Mouse (Mus musculus): ENCODE results near the gene Ddx17. TPM values are rescaled to one million over a fixed set of nuclear protein-coding genes. Genes with fewer than 3 reads are reported as not detected.

Ddx17 gene
- polyA plus RNA-seq (2015; fragmentation: Nextera tagmentation; extraction: Ambion mirVana), result 39.6 and 42.0 TPM in 2 replicates

- Histone ChIP-seq H3K9ac (ENCODE audit: low read length) (peak within 1 kb of the TSS; percentile 100), H3K4me2 (ENCODE audit: low read depth, low read length) (peak within 1 kb of the TSS; percentile 77), H3K9me3 (replicated peaks; ENCODE audit: control insufficient read depth, low read length) (no peaks in the 10 kb centered on the region), H3K27ac (ENCODE audit: low read length) (peak within 1 kb of the TSS; percentile 98), H3K4me1 (ENCODE audit: control insufficient read depth, insufficient read depth, low read length) (peaks cover 19% of the 10 kb centered on the region), H3K36me3 (ENCODE audit: control insufficient read depth, insufficient read depth, low read length) (peaks cover 14% of the 10 kb centered on the region; the same call in 1 of the 2 replicates), H3K4me3 (replicated peaks; ENCODE audit: low read length) (peak within 1 kb of the TSS; percentile 94), H3K27me3 (ENCODE audit: control insufficient read depth, insufficient read depth, low read length) (no peaks in the 10 kb centered on the region; the same call in 1 of the 2 replicates)
- peak; percentile 98 for ATAC-seq (ENCODE audit: insufficient read depth, low FRiP score)
- 2% methylated on average over 84 of the region's 84 CpGs for WGBS
These were observed at the start of gene Ddx17 for GRCm38 (mm10) chr15:79546410-79547288. TSS of gene Ddx17 (minus strand) at chr15:79546741.

DNA sequence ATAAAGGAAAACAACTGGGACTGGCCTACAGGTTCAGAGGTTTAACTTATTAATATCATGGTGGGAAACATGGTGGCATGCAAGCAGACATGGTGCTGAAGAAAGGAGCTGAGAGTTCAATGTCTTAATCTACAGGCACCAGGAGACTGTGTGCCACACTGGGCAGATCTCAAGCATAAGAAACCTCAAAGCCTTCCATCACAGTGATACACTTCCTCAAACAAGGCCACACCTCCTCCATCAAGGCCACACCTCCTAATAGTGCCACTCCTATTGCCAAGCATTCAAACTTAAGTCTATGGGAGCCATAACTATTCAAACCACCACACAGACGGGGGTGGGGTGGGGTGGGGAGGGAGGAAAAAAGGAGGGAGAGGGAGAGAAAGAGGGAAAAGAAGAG is 35.0 kb upstream of the Ddx17 start:
- H3K4me2 ChIP-seq (ENCODE audit: low read depth, low read length), result no peak overlapping the region
- no peak overlapping the region for H3K9ac ChIP-seq (ENCODE audit: low read length)
- H3K9me3 ChIP-seq (replicated peaks; ENCODE audit: control insufficient read depth, low read length), result no peaks in the 10 kb centered on the region
- no peaks in the 10 kb centered on the region for H3K36me3 ChIP-seq (ENCODE audit: control insufficient read depth, insufficient read depth, low read length)
- no peak overlapping the region for H3K27ac ChIP-seq (ENCODE audit: low read length)
- H3K4me1 ChIP-seq (ENCODE audit: control insufficient read depth, insufficient read depth, low read length), result no peaks in the 10 kb centered on the region
- H3K4me3 ChIP-seq (replicated peaks; ENCODE audit: low read length), result no peak overlapping the region
- no peaks in the 10 kb centered on the region for H3K27me3 ChIP-seq (ENCODE audit: control insufficient read depth, insufficient read depth, low read length)
- ATAC-seq (ENCODE audit: insufficient read depth, low FRiP score), result no peak
- WGBS, result 38% methylated on average over 1 of the region's 1 CpGs

DNA sequence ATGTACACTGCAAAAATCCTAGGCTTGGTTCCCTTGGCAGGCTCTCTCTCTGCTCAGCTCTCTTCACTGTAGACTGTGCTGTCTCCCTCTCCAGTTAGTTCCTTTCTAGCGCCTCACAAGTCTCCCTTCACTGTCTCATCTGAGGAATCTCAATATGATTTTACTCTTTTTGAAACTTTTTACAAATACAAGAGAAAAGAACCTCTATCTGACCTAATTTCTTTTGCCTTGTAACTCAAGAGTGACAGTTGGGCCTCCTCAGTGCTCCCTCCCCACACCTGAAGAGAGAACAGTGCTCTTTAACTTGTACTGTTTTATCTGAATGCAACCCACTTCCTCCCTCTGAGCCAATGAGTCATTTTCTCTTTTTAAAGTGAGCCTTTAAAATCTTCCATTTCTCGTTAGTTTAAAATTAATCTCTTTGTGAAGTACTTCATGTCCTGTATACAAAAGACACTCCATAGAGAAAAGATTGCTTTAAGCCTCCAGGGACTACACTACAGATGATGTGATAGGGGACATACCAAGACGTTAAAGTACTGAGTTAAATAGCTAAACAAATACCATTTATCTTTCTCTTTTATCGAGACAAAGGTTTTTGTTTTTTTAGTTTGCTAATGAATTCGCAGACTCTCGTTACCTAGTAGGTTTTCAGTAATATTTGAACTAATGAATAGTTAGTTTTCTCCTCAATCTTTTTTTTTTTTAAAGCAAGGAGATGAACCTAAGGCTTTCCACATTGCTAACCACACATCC is 31.3 kb upstream of the Ddx17 start:
- Histone ChIP-seq H3K9ac (ENCODE audit: low read length) (no peak overlapping the region), H3K36me3 (ENCODE audit: control insufficient read depth, insufficient read depth, low read length) (no peaks in the 10 kb centered on the region), H3K9me3 (replicated peaks; ENCODE audit: control insufficient read depth, low read length) (no peaks in the 10 kb centered on the region), H3K4me1 (ENCODE audit: control insufficient read depth, insufficient read depth, low read length) (no peaks in the 10 kb centered on the region), H3K4me3 (replicated peaks; ENCODE audit: low read length) (no peak overlapping the region), H3K27me3 (ENCODE audit: control insufficient read depth, insufficient read depth, low read length) (no peaks in the 10 kb centered on the region), H3K27ac (ENCODE audit: low read length) (no peak overlapping the region), H3K4me2 (ENCODE audit: low read depth, low read length) (no peak overlapping the region)
- no peak for ATAC-seq (ENCODE audit: insufficient read depth, low FRiP score)
- 55% methylated on average over 6 of the region's 6 CpGs for WGBS

- Histone ChIP-seq H3K27ac (ENCODE audit: low read length) (no peak overlapping the region), H3K9me3 (replicated peaks; ENCODE audit: control insufficient read depth, low read length) (no peaks in the 10 kb centered on the region), H3K27me3 (ENCODE audit: control insufficient read depth, insufficient read depth, low read length) (no peaks in the 10 kb centered on the region), H3K4me2 (ENCODE audit: low read depth, low read length) (no peak overlapping the region), H3K4me1 (ENCODE audit: control insufficient read depth, insufficient read depth, low read length) (no peaks in the 10 kb centered on the region), H3K9ac (ENCODE audit: low read length) (no peak overlapping the region), H3K4me3 (replicated peaks; ENCODE audit: low read length) (no peak overlapping the region), H3K36me3 (ENCODE audit: control insufficient read depth, insufficient read depth, low read length) (no peaks in the 10 kb centered on the region)
- WGBS, result 95% methylated on average over 2 of the region's 2 CpGs
- ATAC-seq (ENCODE audit: insufficient read depth, low FRiP score), result no peak
These were observed 30.4 kb upstream of the Ddx17 start for GRCm38 (mm10) chr15:79576947-79577346.

DNA sequence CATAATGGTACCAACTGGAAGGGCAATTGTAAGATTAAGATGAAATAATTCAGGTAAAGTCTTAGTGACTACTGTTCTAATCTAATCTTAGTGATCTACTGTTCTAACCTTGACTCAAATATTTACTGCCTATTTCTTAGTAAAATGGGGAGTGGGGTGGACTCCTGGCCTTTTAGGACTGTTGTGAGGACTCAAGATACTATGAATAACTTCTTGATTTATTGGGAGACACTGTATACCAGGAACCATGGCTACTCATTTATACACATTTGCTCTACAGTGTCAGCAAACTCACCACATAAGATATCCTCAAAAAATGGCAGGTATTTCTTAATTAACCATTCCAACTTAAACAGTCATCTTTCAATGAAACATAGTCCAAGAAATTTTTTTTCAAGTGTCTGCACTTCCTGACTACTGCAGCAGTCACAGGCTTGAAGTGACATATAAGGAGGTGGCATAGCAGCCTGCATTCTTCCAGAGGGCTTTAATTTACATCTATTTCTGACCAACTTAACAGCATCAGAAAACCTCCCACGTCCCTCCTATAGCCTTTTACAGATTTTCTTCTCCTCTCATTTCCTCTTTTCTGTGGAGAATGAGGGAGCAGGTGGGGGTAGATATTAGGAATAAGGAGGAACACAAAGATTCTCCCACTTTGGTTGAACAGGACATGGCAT is 29.1 kb upstream of the Ddx17 start:
- H3K36me3 ChIP-seq (ENCODE audit: control insufficient read depth, insufficient read depth, low read length), result no peaks in the 10 kb centered on the region
- H3K9me3 ChIP-seq (replicated peaks; ENCODE audit: control insufficient read depth, low read length), result no peaks in the 10 kb centered on the region
- H3K27ac ChIP-seq (ENCODE audit: low read length), result no peak overlapping the region
- no peak overlapping the region for H3K4me3 ChIP-seq (replicated peaks; ENCODE audit: low read length)
- no peak overlapping the region for H3K4me2 ChIP-seq (ENCODE audit: low read depth, low read length)
- WGBS, result 34% methylated on average over 1 of the region's 1 CpGs
- no peak for ATAC-seq (ENCODE audit: insufficient read depth, low FRiP score)
- H3K4me1 ChIP-seq (ENCODE audit: control insufficient read depth, insufficient read depth, low read length), result no peaks in the 10 kb centered on the region
- no peak overlapping the region for H3K9ac ChIP-seq (ENCODE audit: low read length)
- no peaks in the 10 kb centered on the region for H3K27me3 ChIP-seq (ENCODE audit: control insufficient read depth, insufficient read depth, low read length)

GRCm38 (mm10) chr15:79562417-79562816 is 15.9 kb upstream of the Ddx17 start:
- Histone ChIP-seq H3K4me2 (ENCODE audit: low read depth, low read length) (no peak overlapping the region), H3K4me3 (replicated peaks; ENCODE audit: low read length) (no peak overlapping the region), H3K27ac (ENCODE audit: low read length) (0 out of 2 replicates have a peak overlapping the region, but pooled peaks have one; percentile 5), H3K4me1 (ENCODE audit: control insufficient read depth, insufficient read depth, low read length) (no peaks in the 10 kb centered on the region), H3K36me3 (ENCODE audit: control insufficient read depth, insufficient read depth, low read length) (no peaks in the 10 kb centered on the region), H3K9me3 (replicated peaks; ENCODE audit: control insufficient read depth, low read length) (no peaks in the 10 kb centered on the region), H3K9ac (ENCODE audit: low read length) (no peak overlapping the region), H3K27me3 (ENCODE audit: control insufficient read depth, insufficient read depth, low read length) (no peaks in the 10 kb centered on the region)
- ATAC-seq (ENCODE audit: insufficient read depth, low FRiP score), result no peak
- WGBS, result 49% methylated on average over 9 of the region's 9 CpGs

- no peak for ATAC-seq (ENCODE audit: insufficient read depth, low FRiP score)
- Histone ChIP-seq H3K27ac (ENCODE audit: low read length) (no peak overlapping the region), H3K4me1 (ENCODE audit: control insufficient read depth, insufficient read depth, low read length) (no peaks in the 10 kb centered on the region), H3K4me3 (replicated peaks; ENCODE audit: low read length) (no peak overlapping the region), H3K27me3 (ENCODE audit: control insufficient read depth, insufficient read depth, low read length) (no peaks in the 10 kb centered on the region), H3K4me2 (ENCODE audit: low read depth, low read length) (no peak overlapping the region), H3K36me3 (ENCODE audit: control insufficient read depth, insufficient read depth, low read length) (no peaks in the 10 kb centered on the region), H3K9me3 (replicated peaks; ENCODE audit: control insufficient read depth, low read length) (no peaks in the 10 kb centered on the region), H3K9ac (ENCODE audit: low read length) (no peak overlapping the region)
- WGBS, result 34% methylated on average over 3 of the region's 3 CpGs
These were observed 13.1 kb upstream of the Ddx17 start for GRCm38 (mm10) chr15:79559649-79560048.

- Histone ChIP-seq H3K36me3 (ENCODE audit: control insufficient read depth, insufficient read depth, low read length) (no peaks in the 10 kb centered on the region), H3K4me3 (replicated peaks; ENCODE audit: low read length) (no peak overlapping the region), H3K9ac (ENCODE audit: low read length) (no peak overlapping the region), H3K27ac (ENCODE audit: low read length) (no peak overlapping the region), H3K4me1 (ENCODE audit: control insufficient read depth, insufficient read depth, low read length) (no peaks in the 10 kb centered on the region), H3K4me2 (ENCODE audit: low read depth, low read length) (no peak overlapping the region), H3K27me3 (ENCODE audit: control insufficient read depth, insufficient read depth, low read length) (no peaks in the 10 kb centered on the region; the same call in 1 of the 2 replicates), H3K9me3 (replicated peaks; ENCODE audit: control insufficient read depth, low read length) (no peaks in the 10 kb centered on the region)
- ATAC-seq (ENCODE audit: insufficient read depth, low FRiP score), result no peak
- WGBS, result 85% methylated on average over 5 of the region's 5 CpGs
These were observed 6.0 kb upstream of the Ddx17 start for GRCm38 (mm10) chr15:79552566-79552965.

Measured in stomach, embryonic 16.5 days (tissue).